Mouse (Mus musculus): ENCODE data around the gene Slc11a1. TPM values are rescaled to one million over a fixed set of nuclear protein-coding genes. Genes with fewer than 3 reads are reported as not detected.

Slc11a1 gene
- polyA plus RNA-seq, 1 experiment from 2014 or later: 1.8 TPM

- DNase-seq (ENCODE audit: low spot score): no peak
- H3K9me3 ChIP-seq: no peaks in the 10 kb centered on the region
- H3K27me3 ChIP-seq (ENCODE audit: insufficient read depth, poor library complexity, severe bottlenecking): no peaks in the 10 kb centered on the region
- 0 out of 2 replicates have a peak, but pooled peaks cover 5% of the 10 kb centered on the region for H3K4me1 ChIP-seq (replicated peaks)
- 57% methylated on average over 15 of the region's 15 CpGs for WGBS
- H3K4me3 ChIP-seq: no peak within 1 kb of the TSS
- H3K27ac ChIP-seq: no peak within 1 kb of the TSS
- no peaks in the 10 kb centered on the region for H3K36me3 ChIP-seq
Measured at GRCm38 (mm10) chr1:74408589-74409504, 33.9 kb downstream of the Slc11a1 start, which contains the start of gene Vil1. TSS of gene Vil1 (plus strand) at chr1:74409376.

GRCm38 (mm10) chr1:74411753-74412325 lies 36.8 kb downstream of the Slc11a1 start:
- Histone ChIP-seq H3K9me3 (no peaks in the 10 kb centered on the region), H3K27ac (no peak overlapping the region), H3K4me3 (no peak overlapping the region), H3K4me1 (replicated peaks) (peaks cover 19% of the 10 kb centered on the region), H3K36me3 (no peaks in the 10 kb centered on the region), H3K27me3 (ENCODE audit: insufficient read depth, poor library complexity, severe bottlenecking) (no peaks in the 10 kb centered on the region)
- WGBS: 53% methylated on average over 2 of the region's 2 CpGs
- DNase-seq (ENCODE audit: low spot score): no peak

- Histone ChIP-seq H3K27ac (no peak overlapping the region), H3K36me3 (no peaks in the 10 kb centered on the region), H3K27me3 (ENCODE audit: insufficient read depth, poor library complexity, severe bottlenecking) (no peaks in the 10 kb centered on the region), H3K4me1 (replicated peaks) (peaks cover 19% of the 10 kb centered on the region), H3K4me3 (no peak overlapping the region), H3K9me3 (no peaks in the 10 kb centered on the region)
- DNase-seq (ENCODE audit: low spot score): no peak
- 88% methylated on average over 8 of the region's 8 CpGs for WGBS
Measured at GRCm38 (mm10) chr1:74412711-74413110, 37.7 kb downstream of the Slc11a1 start.

- Histone ChIP-seq H3K4me3 (no peak overlapping the region), H3K27ac (no peak overlapping the region), H3K27me3 (ENCODE audit: insufficient read depth, poor library complexity, severe bottlenecking) (no peaks in the 10 kb centered on the region), H3K4me1 (replicated peaks) (peaks cover 16% of the 10 kb centered on the region), H3K9me3 (no peaks in the 10 kb centered on the region), H3K36me3 (no peaks in the 10 kb centered on the region)
- 38% methylated on average over 4 of the region's 4 CpGs for whole genome bisulfite sequencing
- DNase-seq (ENCODE audit: low spot score): peak; percentile 44
Measured at GRCm38 (mm10) chr1:74415143-74415542, 40.1 kb downstream of the Slc11a1 start.

- H3K36me3 ChIP-seq: no peaks in the 10 kb centered on the region
- no peak overlapping the region for H3K27ac ChIP-seq
- H3K4me1 ChIP-seq (replicated peaks): peaks cover 30% of the 10 kb centered on the region
- no peaks in the 10 kb centered on the region for H3K27me3 ChIP-seq (ENCODE audit: insufficient read depth, poor library complexity, severe bottlenecking)
- H3K4me3 ChIP-seq: no peak overlapping the region
- no peaks in the 10 kb centered on the region for H3K9me3 ChIP-seq
- no peak for DNase-seq (ENCODE audit: low spot score)
- 81% methylated on average over 17 of the region's 17 CpGs for WGBS
Measured at GRCm38 (mm10) chr1:74418747-74419439, 43.9 kb downstream of the Slc11a1 start.

- DNase-seq (ENCODE audit: low spot score): no peak
- H3K9me3 ChIP-seq: no peaks in the 10 kb centered on the region
- WGBS: 73% methylated on average over 9 of the region's 9 CpGs
- H3K36me3 ChIP-seq: no peaks in the 10 kb centered on the region
- H3K4me3 ChIP-seq: no peak overlapping the region
- no peak overlapping the region for H3K27ac ChIP-seq
- H3K27me3 ChIP-seq (ENCODE audit: insufficient read depth, poor library complexity, severe bottlenecking): no peaks in the 10 kb centered on the region
- H3K4me1 ChIP-seq (replicated peaks): peaks cover 31% of the 10 kb centered on the region
Measured at GRCm38 (mm10) chr1:74419440-74419794, 44.4 kb downstream of the Slc11a1 start.

GRCm38 (mm10) chr1:74423147-74423546 lies 48.2 kb downstream of the Slc11a1 start:
- 24% methylated on average over 8 of the region's 8 CpGs for WGBS
- Histone ChIP-seq H3K27ac (peak overlapping the region; percentile 30; the same call in 1 of the 2 replicates), H3K4me1 (replicated peaks) (peaks cover 18% of the 10 kb centered on the region), H3K4me3 (no peak overlapping the region), H3K27me3 (ENCODE audit: insufficient read depth, poor library complexity, severe bottlenecking) (no peaks in the 10 kb centered on the region), H3K36me3 (no peaks in the 10 kb centered on the region), H3K9me3 (no peaks in the 10 kb centered on the region)
- DNase-seq (ENCODE audit: low spot score): peak; percentile 30

GRCm38 (mm10) chr1:74425845-74426244 lies 50.9 kb downstream of the Slc11a1 start:
- H3K4me1 ChIP-seq (replicated peaks): peaks cover 15% of the 10 kb centered on the region
- H3K36me3 ChIP-seq: no peaks in the 10 kb centered on the region
- no peak overlapping the region for H3K27ac ChIP-seq
- WGBS: 79% methylated on average over 7 of the region's 7 CpGs
- H3K4me3 ChIP-seq: no peak overlapping the region
- H3K27me3 ChIP-seq (ENCODE audit: insufficient read depth, poor library complexity, severe bottlenecking): no peaks in the 10 kb centered on the region
- no peak for DNase-seq (ENCODE audit: low spot score)
- no peaks in the 10 kb centered on the region for H3K9me3 ChIP-seq

- no peak for DNase-seq (ENCODE audit: low spot score)
- H3K4me3 ChIP-seq: no peak overlapping the region
- 91% methylated on average over 6 of the region's 6 CpGs for WGBS
- no peak overlapping the region for H3K27ac ChIP-seq
- H3K27me3 ChIP-seq (ENCODE audit: insufficient read depth, poor library complexity, severe bottlenecking): no peaks in the 10 kb centered on the region
- peaks cover 52% of the 10 kb centered on the region for H3K36me3 ChIP-seq
- no peaks in the 10 kb centered on the region for H3K9me3 ChIP-seq
- peaks cover 7% of the 10 kb centered on the region; the same call in 1 of the 2 replicates for H3K4me1 ChIP-seq (replicated peaks)
Measured at GRCm38 (mm10) chr1:74433220-74433619, 58.2 kb downstream of the Slc11a1 start.

GRCm38 (mm10) chr1:74434596-74434995 lies 59.6 kb downstream of the Slc11a1 start:
- no peaks in the 10 kb centered on the region for H3K9me3 ChIP-seq
- H3K27me3 ChIP-seq (ENCODE audit: insufficient read depth, poor library complexity, severe bottlenecking): no peaks in the 10 kb centered on the region
- no peak overlapping the region for H3K4me3 ChIP-seq
- WGBS: 77% methylated on average over 5 of the region's 5 CpGs
- no peak for DNase-seq (ENCODE audit: low spot score)
- peaks cover 7% of the 10 kb centered on the region; the same call in 1 of the 2 replicates for H3K4me1 ChIP-seq (replicated peaks)
- no peak overlapping the region for H3K27ac ChIP-seq
- peaks cover 66% of the 10 kb centered on the region for H3K36me3 ChIP-seq

- peaks cover 7% of the 10 kb centered on the region; the same call in 1 of the 2 replicates for H3K4me1 ChIP-seq (replicated peaks)
- DNase-seq (ENCODE audit: low spot score): no peak
- H3K9me3 ChIP-seq: no peaks in the 10 kb centered on the region
- H3K36me3 ChIP-seq: peaks cover 76% of the 10 kb centered on the region
- H3K27ac ChIP-seq: no peak overlapping the region
- 86% methylated on average over 6 of the region's 6 CpGs for WGBS
- H3K27me3 ChIP-seq (ENCODE audit: insufficient read depth, poor library complexity, severe bottlenecking): no peaks in the 10 kb centered on the region
- no peak overlapping the region for H3K4me3 ChIP-seq
Measured at GRCm38 (mm10) chr1:74435563-74435962, 60.6 kb downstream of the Slc11a1 start.
